In the genomic region with DNA sequence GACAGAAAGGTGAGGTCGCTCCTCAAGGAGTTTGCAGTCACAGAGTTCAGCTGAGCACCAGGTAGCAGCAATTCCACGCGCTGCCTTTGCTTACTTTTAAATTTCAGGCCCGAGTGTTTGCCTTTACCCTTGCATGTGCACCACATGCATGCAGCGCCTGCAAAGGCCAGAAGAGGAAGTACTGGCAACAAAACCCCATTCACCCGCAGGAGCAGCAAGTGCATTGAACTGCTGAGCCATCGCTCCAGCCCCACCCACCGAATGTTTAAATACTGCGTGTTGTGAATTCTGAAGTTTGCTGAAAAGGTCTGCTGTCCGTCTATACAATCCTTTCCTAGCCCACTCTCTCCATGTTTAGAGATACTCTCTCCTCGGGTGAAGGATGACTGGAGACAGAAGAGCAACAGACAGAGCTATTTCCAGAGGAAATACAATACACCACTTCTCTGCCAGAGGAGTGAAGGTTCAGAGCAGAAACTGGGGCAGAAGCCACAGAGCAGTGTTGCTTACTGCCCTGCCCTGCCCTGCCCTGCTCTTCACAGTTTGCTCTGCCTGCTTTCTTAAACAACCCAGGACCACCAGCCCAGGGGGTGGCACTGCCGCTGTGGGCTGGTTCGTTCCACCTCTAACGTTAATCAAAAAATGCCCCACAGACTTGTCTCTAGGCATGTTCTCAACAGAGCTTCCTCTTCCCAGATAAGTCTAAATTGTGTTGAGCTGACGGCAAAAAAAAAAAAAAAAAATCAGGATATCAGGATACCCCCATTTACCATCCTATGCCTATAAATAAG, we compare ENCODE assay signal across 11 mouse cellular contexts. TPM values are rescaled to one million over a fixed set of nuclear protein-coding genes. Genes with fewer than 3 reads are reported as not detected.
A peak's percentile ranks its signal among the peaks of the same experiment; 100 is the strongest.
DNase-seq lines count a peak whose midpoint lies in the region; ATAC-seq and TF ChIP-seq lines count a peak whose summit lies in the region.
"Had no signal": no experiment of that assay in that cellular context is flagged by ENCODE, and none has a peak within 500 bp of the region (broad histone marks: within the 10 kb centered on the region; RNA-seq: fewer than 3 reads in every experiment).

No protein-coding gene starts in this region.

- WGBS in lung, postnatal 0 days: 48% methylated on average over 15 of the region's 15 CpGs
- WGBS in cerebellum, adult 2 months: 74% methylated on average over 15 of the region's 15 CpGs

- TF ChIP-seq POLR2A in cerebellum, adult 2 months (IDR thresholded peaks at IDR 0.05; ENCODE audit: borderline replicate concordance, insufficient read depth, low read length): no peak

- no peak overlapping the region for H3K9ac ChIP-seq in lung, postnatal 0 days (replicated peaks; ENCODE audit: low read depth)
- H3K9ac ChIP-seq: embryonic facial prominence, embryonic 13.5 days; hindbrain, embryonic 13.5 days had no signal

- H3K4me1 ChIP-seq in lung, postnatal 0 days (ENCODE audit: insufficient read depth, low read depth, low read length): no peaks in the 10 kb centered on the region
- H3K4me1 ChIP-seq in cerebellum, adult 2 months (ENCODE audit: control insufficient read depth, insufficient read depth, low read length): no peaks in the 10 kb centered on the region

- H3K4me2 ChIP-seq in lung, postnatal 0 days (replicated peaks; ENCODE audit: low read depth, low read length): no peak overlapping the region; the same call in 1 of the 2 replicates
- H3K4me2 ChIP-seq: embryonic facial prominence, embryonic 13.5 days; hindbrain, embryonic 13.5 days had no signal

- H3K9me3 ChIP-seq in lung, postnatal 0 days (ENCODE audit: low read length): no peaks in the 10 kb centered on the region
- H3K9me3 ChIP-seq: embryonic facial prominence, embryonic 13.5 days; hindbrain, embryonic 13.5 days had no signal

- H3K27me3 ChIP-seq in lung, postnatal 0 days (replicated peaks; ENCODE audit: insufficient read depth, low read length): no peaks in the 10 kb centered on the region
- H3K27me3 ChIP-seq in cerebellum, adult 2 months (ENCODE audit: control insufficient read depth, insufficient read depth, low read length): no peaks in the 10 kb centered on the region

- no peak for TF ChIP-seq EP300 in lung, postnatal 0 days (IDR thresholded peaks at IDR 0.05)

- peak; percentile 28 for DNase-seq in lung, postnatal 0 days (ENCODE audit: low spot score)
- no peak for DNase-seq in lung, postnatal 25 days (ENCODE audit: low spot score)
- peak; percentile 18 for DNase-seq in brain, adult 2 months (ENCODE audit: low read depth, low spot score)
- peak; percentile 33 for DNase-seq in lung, postnatal 10 days
- peak; percentile 41 for DNase-seq in thymus, postnatal 0 days (ENCODE audit: low spot score)
- DNase-seq in cerebellum, adult 2 months: no peak
- DNase-seq in urinary bladder, adult 2 months (ENCODE audit: low spot score): no peak
- DNase-seq in left cerebral cortex, adult 18-20 months (ENCODE audit: low spot score in 2 of 2): no peak
- DNase-seq: gastrocnemius, postnatal 25 days had no signal

- H3K36me3 ChIP-seq in lung, postnatal 0 days (ENCODE audit: insufficient read depth, low read length): no peaks in the 10 kb centered on the region
- H3K36me3 ChIP-seq: hindbrain, embryonic 13.5 days had no signal

- H3K27ac ChIP-seq in lung, postnatal 0 days (ENCODE audit: low read length): no peak overlapping the region
- no peak overlapping the region for H3K27ac ChIP-seq in cerebellum, adult 2 months (ENCODE audit: insufficient read depth, low read length)
- H3K27ac ChIP-seq: embryonic facial prominence, embryonic 13.5 days; hindbrain, embryonic 13.5 days had no signal

- no peak overlapping the region for H3K4me3 ChIP-seq in lung, postnatal 0 days (ENCODE audit: low read depth, low read length)
- H3K4me3 ChIP-seq in cerebellum, adult 2 months (replicated peaks; ENCODE audit: insufficient read depth, low read depth, low read length): no peak overlapping the region
- H3K4me3 ChIP-seq: embryonic facial prominence, embryonic 13.5 days; hindbrain, embryonic 13.5 days had no signal

- no peak for TF ChIP-seq CTCF in lung, postnatal 0 days (IDR thresholded peaks at IDR 0.05)
- TF ChIP-seq CTCF in cerebellum, adult 2 months (IDR thresholded peaks at IDR 0.05; ENCODE audit: borderline replicate concordance, insufficient read depth, low read depth, low read length): no peak

- ATAC-seq in lung, postnatal 0 days: no peak

RNA-seq across cellular contexts. Expression of a gene that starts 3.3 kb away (rescaled TPM):
- polyA plus RNA-seq in lung, postnatal 0 days (2015; fragmentation: Nextera tagmentation; extraction: Ambion mirVana): 0.11 and 0.13 TPM in 2 replicates
- 1.7 and 2.0 TPM in 2 replicates for polyA plus RNA-seq in thymus, postnatal 0 days (2015; fragmentation: Nextera tagmentation; extraction: Ambion mirVana)
- polyA plus RNA-seq in cerebellum, adult 2 months (2012; rRNA removed): 0.16 TPM in 1 of 2 replicates, not detected in the other
- polyA plus RNA-seq in urinary bladder, adult 2 months (2012; rRNA removed): 0.40 and 0.62 TPM in 2 replicates
- under 1 TPM in 1 of 2 experiments, not detected in 1; 0.16 TPM for total RNA-seq in left cerebral cortex, adult 18-20 months (2021)
- polyA plus RNA-seq: embryonic facial prominence, embryonic 13.5 days had no signal

RNA-seq across cellular contexts. Expression of a gene that starts 38.4 kb away (rescaled TPM):
- 213 and 222 TPM in 2 replicates for polyA plus RNA-seq in lung, postnatal 0 days (2015; fragmentation: Nextera tagmentation; extraction: Ambion mirVana)
- polyA plus RNA-seq in thymus, postnatal 0 days (2015; fragmentation: Nextera tagmentation; extraction: Ambion mirVana): 237 and 272 TPM in 2 replicates
- polyA plus RNA-seq in cerebellum, adult 2 months (2012; rRNA removed): 64.9 and 76.3 TPM in 2 replicates
- 102 and 119 TPM in 2 replicates for polyA plus RNA-seq in urinary bladder, adult 2 months (2012; rRNA removed)
- 100 to 1,000 TPM; 150 to 175 TPM for total RNA-seq in left cerebral cortex, adult 18-20 months (2021)

Comparison
In these comparisons a context has a peak if more than half of its experiments do, and no peak if none do; other contexts are left out.
1. DNase-seq: peak in lung, postnatal 0 days (single experiment), brain, adult 2 months (single experiment), lung, postnatal 10 days (single experiment) and thymus, postnatal 0 days (single experiment); none in lung, postnatal 25 days (single experiment), cerebellum, adult 2 months (0 of 2), urinary bladder, adult 2 months (single experiment) and left cerebral cortex, adult 18-20 months (0 of 2).